Mouse (Mus musculus) embryonic facial prominence, embryonic 10.5 days (tissue): Measurements from ENCODE around the gene Gzmf. TPM values are rescaled to one million over a fixed set of nuclear protein-coding genes. Genes with fewer than 3 reads are reported as not detected.
"Not testable (repeated sequence)": the region's sequence is repeated elsewhere in the genome, so short reads cannot be mapped to it uniquely, and the experiment has no call there.

Experiments
- DNase-seq: peaks from one replicate; pipeline ENCODE4 v3.0.0-alpha.2; 2017; ENCODE audit warnings: low spot score
- H3K27ac ChIP-seq: fragments of 300-500 bp; sonication (generic); replicated peaks from 2 replicates; pipeline ENCODE4 v1.5.1; 2016; ENCODE audit warnings: mild to moderate bottlenecking
- H3K27me3 ChIP-seq: fragments of 300-500 bp; sonication (generic); replicated peaks from 2 replicates; pipeline ENCODE4 v1.6.1; 2016; ENCODE audit warnings: low read depth, mild to moderate bottlenecking; ENCODE audit not compliant: poor library complexity, severe bottlenecking
- H3K36me3 ChIP-seq: fragments of 300-500 bp; sonication (generic); replicated peaks from 2 replicates; pipeline ENCODE4 v1.6.1; 2016; ENCODE audit warnings: mild to moderate bottlenecking, moderate library complexity
- H3K4me1 ChIP-seq: fragments of 300-500 bp; sonication (generic); 2 replicates; pipeline ENCODE4 v1.6.1; 2016
- H3K4me3 ChIP-seq: fragments of 300-500 bp; sonication (generic); 2 replicates; pipeline ENCODE4 v1.5.1; 2016; ENCODE audit warnings: mild to moderate bottlenecking, moderate library complexity
- H3K9me3 ChIP-seq: fragments of 300-500 bp; sonication (generic); 2 replicates; pipeline ENCODE4 v1.6.1; 2016; ENCODE audit warnings: mild to moderate bottlenecking
- WGBS: fragments of 180-500 bp; shearing (Covaris S2); methylation state at CpG from one replicate; pipeline ENCODE4 v1.1.7; 2016; 5-methylcytosine and 5-hydroxymethylcytosine counted together
- polyA plus RNA-seq: library from polyadenylated mRNA; unstranded; fragments of >200 nt; fragmentation: Nextera tagmentation; extraction: Ambion mirVana; gene quantifications from 2 replicates; pipeline ENCODE4 v1.2.1, GENCODE M21; 2016

Gene Gzmf
- polyA plus RNA-seq, result not detected in 2 replicates

- DNase-seq, result no peak
- Histone ChIP-seq H3K9me3 (no peaks in the 10 kb centered on the region), H3K27me3 (no peaks in the 10 kb centered on the region), H3K36me3 (no peaks in the 10 kb centered on the region), H3K27ac (no peak within 1 kb of the TSS), H3K4me1 (no peaks in the 10 kb centered on the region), H3K4me3 (no peak within 1 kb of the TSS)
- WGBS, result 91% methylated on average over 4 of the region's 4 CpGs
Observed at GRCm38 (mm10) chr14:56211317-56211716, at the start of gene Gzmf. Gene Gzmf, minus strand, starts transcription at chr14:56211417.

GRCm38 (mm10) chr14:56240409-56240808 is 29.2 kb upstream of the Gzmf start:
- H3K9me3 ChIP-seq, result no peaks in the 10 kb centered on the region
- H3K27me3 ChIP-seq, result no peaks in the 10 kb centered on the region
- no peak for DNase-seq
- no peaks in the 10 kb centered on the region for H3K36me3 ChIP-seq
- H3K4me3 ChIP-seq, result no peak overlapping the region
- no peak overlapping the region for H3K27ac ChIP-seq
- H3K4me1 ChIP-seq, result no peaks in the 10 kb centered on the region

GRCm38 (mm10) chr14:56234556-56234955 is 23.3 kb upstream of the Gzmf start, which contains the start of gene Gzmc:
Gene Gzmc, minus strand, starts transcription at chr14:56234656.
- Histone ChIP-seq H3K9me3 (no peaks in the 10 kb centered on the region), H3K36me3 (no peaks in the 10 kb centered on the region), H3K27ac (no peak within 1 kb of the TSS), H3K27me3 (no peaks in the 10 kb centered on the region), H3K4me3 (no peak within 1 kb of the TSS), H3K4me1 (no peaks in the 10 kb centered on the region)
- DNase-seq, result no peak
- WGBS, result 74% methylated on average over 2 of the region's 2 CpGs

GRCm38 (mm10) chr14:56205613-56206012 is 5.6 kb downstream of the Gzmf start:
- no peak for DNase-seq
- no peak overlapping the region for H3K27ac ChIP-seq
- H3K27me3 ChIP-seq, result no peaks in the 10 kb centered on the region
- no peak overlapping the region for H3K4me3 ChIP-seq
- H3K4me1 ChIP-seq, result no peaks in the 10 kb centered on the region
- H3K36me3 ChIP-seq, result no peaks in the 10 kb centered on the region
- H3K9me3 ChIP-seq, result no peaks in the 10 kb centered on the region
- 93% methylated on average over 1 of the region's 1 CpGs for WGBS

- H3K9me3 ChIP-seq, H3K4me1 ChIP-seq, H3K27ac ChIP-seq, H3K36me3 ChIP-seq, H3K27me3 ChIP-seq, H3K4me3 ChIP-seq: not testable (repeated sequence)
- 31% methylated on average over 5 of the region's 5 CpGs for WGBS
- DNase-seq, result peak; percentile 73
Observed at GRCm38 (mm10) chr14:56205021-56205420, 6.2 kb downstream of the Gzmf start.

- Histone ChIP-seq H3K27ac (no peak overlapping the region), H3K4me3 (no peak overlapping the region), H3K36me3 (no peaks in the 10 kb centered on the region), H3K9me3 (no peaks in the 10 kb centered on the region), H3K4me1 (no peaks in the 10 kb centered on the region), H3K27me3 (no peaks in the 10 kb centered on the region)
- peak; percentile 73 for DNase-seq
- 9% methylated on average over 2 of the region's 2 CpGs for WGBS
Observed at GRCm38 (mm10) chr14:56203975-56204374, 7.2 kb downstream of the Gzmf start.

- Histone ChIP-seq H3K27ac (no peak overlapping the region), H3K27me3 (no peaks in the 10 kb centered on the region), H3K4me3 (no peak overlapping the region), H3K36me3 (no peaks in the 10 kb centered on the region), H3K9me3 (no peaks in the 10 kb centered on the region), H3K4me1 (no peaks in the 10 kb centered on the region)
- 59% methylated on average over 6 of the region's 6 CpGs for WGBS
- DNase-seq, result no peak
Observed at GRCm38 (mm10) chr14:56186946-56187345, 24.3 kb downstream of the Gzmf start.

- no peak for DNase-seq
Observed at GRCm38 (mm10) chr14:56186521-56186920, 24.7 kb downstream of the Gzmf start.

GRCm38 (mm10) chr14:56177651-56178050 is 33.6 kb downstream of the Gzmf start:
- H3K27ac ChIP-seq, H3K4me3 ChIP-seq, H3K4me1 ChIP-seq, H3K36me3 ChIP-seq, H3K27me3 ChIP-seq, H3K9me3 ChIP-seq: not testable (repeated sequence)
- 33% methylated on average over 8 of the region's 8 CpGs for WGBS
- peak; percentile 73 for DNase-seq

More at GRCm38 (mm10) chr14:56186521-56186920, 24.7 kb downstream of the Gzmf start:
- WGBS, result 80% methylated on average over 5 of the region's 5 CpGs
- Histone ChIP-seq H3K9me3 (no peaks in the 10 kb centered on the region), H3K4me1 (no peaks in the 10 kb centered on the region), H3K36me3 (no peaks in the 10 kb centered on the region), H3K4me3 (no peak overlapping the region), H3K27me3 (no peaks in the 10 kb centered on the region), H3K27ac (no peak overlapping the region)

- Histone ChIP-seq H3K27me3 (no peaks in the 10 kb centered on the region), H3K9me3 (no peaks in the 10 kb centered on the region)
- 91% methylated on average over 5 of the region's 5 CpGs for WGBS
Observed at GRCm38 (mm10) chr14:56174499-56174898, 36.7 kb downstream of the Gzmf start, which contains the start of gene Gzmn. Gene Gzmn, minus strand, starts transcription at chr14:56174599.

GRCm38 (mm10) chr14:56173396-56173795 is 37.8 kb downstream of the Gzmf start:
- 94% methylated on average over 6 of the region's 6 CpGs for WGBS
- H3K27me3 ChIP-seq, result no peaks in the 10 kb centered on the region
- no peaks in the 10 kb centered on the region for H3K4me1 ChIP-seq
- H3K27ac ChIP-seq, result no peak overlapping the region
- DNase-seq, result no peak
- H3K9me3 ChIP-seq, result no peaks in the 10 kb centered on the region
- H3K36me3 ChIP-seq, result no peaks in the 10 kb centered on the region
- no peak overlapping the region for H3K4me3 ChIP-seq

More at GRCm38 (mm10) chr14:56174499-56174898, 36.7 kb downstream of the Gzmf start, which contains the start of gene Gzmn:
- Histone ChIP-seq H3K4me3 (no peak within 1 kb of the TSS), H3K36me3 (no peaks in the 10 kb centered on the region), H3K27ac (no peak within 1 kb of the TSS), H3K4me1 (no peaks in the 10 kb centered on the region)
- no peak for DNase-seq

GRCm38 (mm10) chr14:56172744-56173143 is 38.5 kb downstream of the Gzmf start:
- no peak for DNase-seq
- WGBS, result 88% methylated on average over 5 of the region's 5 CpGs
- Histone ChIP-seq H3K4me3 (no peak overlapping the region), H3K27ac (no peak overlapping the region), H3K36me3 (no peaks in the 10 kb centered on the region), H3K9me3 (no peaks in the 10 kb centered on the region), H3K27me3 (no peaks in the 10 kb centered on the region), H3K4me1 (no peaks in the 10 kb centered on the region)

GRCm38 (mm10) chr14:56168009-56168408 is 43.2 kb downstream of the Gzmf start:
- H3K27me3 ChIP-seq, result no peaks in the 10 kb centered on the region
- no peak for DNase-seq
- H3K36me3 ChIP-seq, result no peaks in the 10 kb centered on the region
- WGBS, result 79% methylated on average over 6 of the region's 6 CpGs
- no peak overlapping the region for H3K27ac ChIP-seq
- no peaks in the 10 kb centered on the region for H3K4me1 ChIP-seq
- no peaks in the 10 kb centered on the region for H3K9me3 ChIP-seq
- H3K4me3 ChIP-seq, result no peak overlapping the region

- no peak overlapping the region for H3K27ac ChIP-seq
- H3K36me3 ChIP-seq, result no peaks in the 10 kb centered on the region
- H3K27me3 ChIP-seq, result no peaks in the 10 kb centered on the region
- no peaks in the 10 kb centered on the region for H3K9me3 ChIP-seq
- no peak for DNase-seq
- no peaks in the 10 kb centered on the region for H3K4me1 ChIP-seq
- no peak overlapping the region for H3K4me3 ChIP-seq
- WGBS, result 84% methylated on average over 2 of the region's 2 CpGs
Observed at GRCm38 (mm10) chr14:56162109-56162508, 49.1 kb downstream of the Gzmf start.
